Mouse (Mus musculus) olfactory bulb, adult 2 months (tissue): ENCODE measurements around the gene Galm. TPM values are rescaled to one million over a fixed set of nuclear protein-coding genes. Genes with fewer than 3 reads are reported as not detected.
"Not testable (repeated sequence)": the region's sequence is repeated elsewhere in the genome, so short reads cannot be mapped to it uniquely, and the experiment has no call there.

Source experiments
- H3K27ac ChIP-seq: fragments of 200-500 bp; 2 replicates; pipeline ENCODE4 v1.5.1; 2012; ENCODE audit warnings: low read depth, low read length; ENCODE audit not compliant: insufficient read depth
- H3K4me1 ChIP-seq: fragments of 200-500 bp; 2 replicates; pipeline ENCODE4 v1.6.1; 2012; ENCODE audit warnings: low read length; ENCODE audit not compliant: control insufficient read depth, insufficient read depth
- H3K4me3 ChIP-seq: fragments of 200-500 bp; 2 replicates; pipeline ENCODE4 v1.5.1; 2012; ENCODE audit warnings: mild to moderate bottlenecking, low read depth, low read length, moderate library complexity; ENCODE audit not compliant: insufficient read depth
- CTCF ChIP-seq: fragments of 200-500 bp; IDR thresholded peaks from 2 replicates; pipeline ENCODE4 v1.5.1; 2012; ENCODE audit warnings: low read depth, mild to moderate bottlenecking, low read length, moderate library complexity; ENCODE audit not compliant: insufficient read depth
- POLR2A ChIP-seq: fragments of 200-500 bp; IDR thresholded peaks from 2 replicates; pipeline ENCODE4 v1.6.1; 2012; ENCODE audit warnings: mild to moderate bottlenecking, low read depth, low read length, moderate library complexity; ENCODE audit not compliant: insufficient read depth
- WGBS: fragments of 180-500 bp; shearing (Covaris S2); methylation state at CpG from one replicate; pipeline ENCODE4 v1.1.7; 2018; 5-methylcytosine and 5-hydroxymethylcytosine counted together
- polyA plus RNA-seq: library from polyadenylated mRNA; stranded (reverse); fragments of >200 nt; gene quantifications from 2 replicates; pipeline ENCODE4 v1.2.4, GENCODE M21; 2012; ENCODE audit warnings: low replicate concordance; ENCODE audit not compliant: missing spikeins, insufficient read depth, insufficient read length

The Galm gene
- polyA plus RNA-seq, 1 experiment: not detected

DNA sequence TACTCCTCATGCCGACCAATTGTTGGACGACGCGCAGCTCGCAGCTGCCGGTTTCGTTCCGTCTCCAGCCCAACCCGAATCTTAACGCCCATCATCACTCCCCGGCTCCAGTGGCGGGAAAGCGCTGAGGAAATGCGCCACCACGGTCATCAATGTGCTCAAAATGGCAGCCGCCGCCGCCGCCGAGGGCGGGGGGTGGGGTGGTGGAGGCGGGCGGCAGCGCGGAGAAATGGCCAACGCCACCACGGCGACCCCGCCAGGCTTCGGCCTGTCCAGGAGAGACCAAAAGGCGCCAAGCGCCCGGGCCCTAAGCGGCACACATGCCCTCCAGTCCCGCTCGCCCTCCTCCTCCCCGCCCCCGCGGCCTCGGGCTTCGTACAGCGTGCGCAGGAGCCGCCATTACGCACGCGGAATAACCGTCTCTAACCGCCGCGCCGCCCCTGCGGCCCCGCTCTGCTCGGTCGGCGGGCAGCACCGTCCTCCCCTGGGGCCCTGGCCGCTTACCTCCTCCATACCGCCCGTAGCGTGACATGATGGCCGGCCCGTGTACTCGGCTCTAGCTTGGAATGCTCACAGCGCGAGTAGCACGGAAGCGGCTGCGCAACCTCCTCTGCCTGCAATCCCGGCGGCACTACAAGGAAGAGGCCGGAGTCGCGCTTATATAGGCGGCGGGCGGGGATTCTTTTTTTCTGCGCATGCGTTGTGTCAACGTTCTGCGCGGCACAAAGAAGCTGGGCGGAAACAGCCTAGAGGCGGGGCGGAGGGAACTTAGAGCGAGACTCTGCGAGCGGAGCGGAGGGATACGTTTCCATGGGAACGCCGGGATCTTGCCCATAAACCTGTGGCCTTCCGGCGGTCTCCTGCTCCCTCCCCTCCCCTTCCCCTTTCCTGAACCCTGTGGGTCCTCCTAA lies 79.7 kb downstream of the Galm start, which contains the start of the genes Srsf7 and Ttc39d:
Gene Srsf7, minus strand, starts transcription at position 637 of the 911 bp plus-strand sequence.
Gene Ttc39d, plus strand, starts transcription at position 790 of the 911 bp plus-strand sequence.
- under 1% methylated on average over 95 of the region's 95 CpGs for WGBS
- H3K4me3 ChIP-seq: peak within 1 kb of the TSS; percentile 74
- H3K4me1 ChIP-seq: no peaks in the 10 kb centered on the region
- H3K27ac ChIP-seq: peak within 1 kb of the TSS; percentile 93
- TF ChIP-seq CTCF (no peak), POLR2A (peak; percentile 100)

DNA sequence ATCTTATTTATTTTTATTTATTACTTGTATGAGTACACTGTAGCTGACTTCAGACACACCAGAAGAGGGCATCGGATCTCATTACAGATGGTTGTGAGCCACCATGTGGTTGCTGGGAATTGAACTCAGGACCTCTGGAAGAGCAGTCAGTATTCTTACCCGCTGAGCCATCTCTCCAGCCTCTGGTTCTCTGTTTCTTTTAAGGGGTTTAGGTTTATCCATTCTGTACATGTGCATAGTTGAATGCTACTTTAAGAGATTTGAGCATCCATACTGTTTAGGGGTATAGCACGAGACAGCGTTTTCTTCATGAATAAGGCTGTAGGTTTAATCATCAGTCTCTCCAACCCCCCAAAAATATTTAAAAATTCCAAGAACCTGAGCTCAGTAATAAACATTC lies 86.7 kb downstream of the Galm start:
- not testable (repeated sequence) for H3K4me1 ChIP-seq, H3K27ac ChIP-seq, H3K4me3 ChIP-seq
- 90% methylated on average over 4 of the region's 4 CpGs for WGBS

DNA sequence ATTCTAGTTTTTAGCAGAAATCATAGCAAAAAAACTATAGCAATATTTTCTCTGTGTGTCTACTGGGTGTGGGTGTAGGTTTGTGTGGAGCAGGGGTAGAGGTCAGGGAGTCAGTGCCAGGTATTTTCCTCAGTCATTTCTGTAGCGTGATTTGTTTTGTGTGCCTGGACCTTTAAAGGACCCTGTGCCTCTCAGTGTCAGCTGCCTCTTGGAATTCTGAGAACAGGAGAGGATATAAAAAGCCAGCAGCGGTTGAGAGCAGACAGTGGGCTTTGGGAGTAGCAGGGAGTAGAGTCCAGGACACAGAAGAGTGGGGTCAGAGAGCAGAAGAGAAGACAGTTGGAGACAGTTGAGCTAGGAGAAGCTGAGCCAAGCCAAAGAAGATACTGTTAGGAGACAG lies 92.9 kb downstream of the Galm start:
- WGBS: 78% methylated on average over 2 of the region's 2 CpGs
- H3K27ac ChIP-seq: no peak overlapping the region
- H3K4me1 ChIP-seq: peaks cover 2% of the 10 kb centered on the region; the same call in 1 of the 2 replicates
- no peak overlapping the region for H3K4me3 ChIP-seq
- no peak for TF ChIP-seq POLR2A
- no peak for TF ChIP-seq CTCF

DNA sequence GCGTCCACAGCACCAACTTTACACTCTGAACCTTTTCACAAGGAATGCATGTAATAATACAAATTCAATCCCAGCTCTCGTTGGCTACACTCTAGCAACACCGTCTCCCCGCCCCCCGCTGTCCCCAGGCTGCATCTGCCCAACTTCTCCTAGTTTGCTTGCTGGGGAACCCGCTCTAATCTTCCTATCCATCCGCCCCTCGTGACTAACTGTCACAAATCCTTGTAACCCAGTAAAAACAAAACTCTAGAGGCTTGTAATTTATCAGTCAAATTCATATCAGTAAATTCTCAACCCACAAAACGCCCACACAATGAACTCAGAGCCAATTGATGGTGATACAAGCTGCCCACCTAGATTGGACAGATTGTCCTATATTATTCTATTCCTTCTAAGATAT lies 93.9 kb downstream of the Galm start:
- Histone ChIP-seq H3K4me1 (peaks cover 2% of the 10 kb centered on the region; the same call in 1 of the 2 replicates), H3K4me3 (no peak overlapping the region), H3K27ac (no peak overlapping the region)
- WGBS: 64% methylated on average over 9 of the region's 9 CpGs
- TF ChIP-seq POLR2A (no peak), CTCF (no peak)

DNA sequence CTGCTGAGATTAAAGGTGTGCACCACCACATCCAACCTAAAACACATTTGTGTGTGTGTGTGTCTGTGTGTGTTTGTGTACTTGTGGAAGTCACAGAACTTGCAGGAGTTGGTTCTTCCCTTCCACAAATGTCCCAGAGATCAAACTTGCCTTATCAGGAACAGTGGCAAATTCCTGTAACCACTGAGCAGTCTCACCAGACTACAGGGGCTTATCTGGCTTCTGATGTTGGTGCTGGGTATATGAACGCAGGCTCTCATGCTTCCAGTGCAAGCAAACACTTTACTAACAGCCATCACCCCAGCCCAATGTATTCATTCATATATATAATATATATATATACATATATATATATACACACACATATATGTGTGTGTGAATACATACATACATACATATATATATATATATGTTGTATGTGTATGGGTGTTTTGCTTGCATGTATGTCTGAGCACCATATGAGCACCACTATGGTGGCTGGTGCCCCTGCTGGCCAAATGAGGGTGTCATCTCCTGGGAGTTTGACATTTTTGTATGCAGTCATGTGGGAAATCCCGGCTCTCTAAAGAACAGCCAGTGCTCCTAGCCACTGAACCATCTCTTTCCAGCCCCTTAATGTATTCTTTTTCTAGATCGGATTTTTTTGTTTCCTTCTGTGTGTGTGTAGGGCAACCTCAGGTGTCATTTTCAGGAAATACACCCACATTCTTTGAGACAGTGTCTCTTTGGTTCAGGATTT lies 94.8 kb downstream of the Galm start:
- TF ChIP-seq CTCF (no peak), POLR2A (no peak)
- H3K4me3 ChIP-seq: no peak overlapping the region
- H3K27ac ChIP-seq: no peak overlapping the region
- whole genome bisulfite sequencing: 60% methylated on average over 3 of the region's 3 CpGs
- peaks cover 2% of the 10 kb centered on the region; the same call in 1 of the 2 replicates for H3K4me1 ChIP-seq

DNA sequence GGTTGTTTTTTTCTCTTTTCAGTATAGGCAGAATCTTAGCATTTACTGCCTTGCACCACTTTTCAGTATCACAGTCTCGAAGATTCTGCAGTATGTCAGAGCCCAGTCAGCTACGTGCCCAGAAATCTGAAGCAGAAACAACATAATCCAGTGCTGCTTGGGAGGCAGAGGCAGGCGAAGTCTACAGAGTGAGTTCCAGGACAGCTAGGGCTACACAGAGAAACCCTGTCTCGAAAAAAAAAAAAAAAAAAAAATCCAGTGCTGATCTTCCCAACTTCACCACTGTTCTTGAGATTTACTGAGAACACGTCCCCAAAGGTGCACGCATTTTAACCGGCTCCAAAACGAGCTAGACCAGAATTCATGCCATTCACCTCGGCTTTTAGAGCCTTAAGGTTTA lies 96.6 kb downstream of the Galm start:
- TF ChIP-seq POLR2A (no peak), CTCF (no peak)
- Histone ChIP-seq H3K27ac (peak overlapping the region; percentile 67), H3K4me3 (peak overlapping the region; percentile 73), H3K4me1 (peaks cover 2% of the 10 kb centered on the region; the same call in 1 of the 2 replicates)
- WGBS: 2% methylated on average over 9 of the region's 9 CpGs

DNA sequence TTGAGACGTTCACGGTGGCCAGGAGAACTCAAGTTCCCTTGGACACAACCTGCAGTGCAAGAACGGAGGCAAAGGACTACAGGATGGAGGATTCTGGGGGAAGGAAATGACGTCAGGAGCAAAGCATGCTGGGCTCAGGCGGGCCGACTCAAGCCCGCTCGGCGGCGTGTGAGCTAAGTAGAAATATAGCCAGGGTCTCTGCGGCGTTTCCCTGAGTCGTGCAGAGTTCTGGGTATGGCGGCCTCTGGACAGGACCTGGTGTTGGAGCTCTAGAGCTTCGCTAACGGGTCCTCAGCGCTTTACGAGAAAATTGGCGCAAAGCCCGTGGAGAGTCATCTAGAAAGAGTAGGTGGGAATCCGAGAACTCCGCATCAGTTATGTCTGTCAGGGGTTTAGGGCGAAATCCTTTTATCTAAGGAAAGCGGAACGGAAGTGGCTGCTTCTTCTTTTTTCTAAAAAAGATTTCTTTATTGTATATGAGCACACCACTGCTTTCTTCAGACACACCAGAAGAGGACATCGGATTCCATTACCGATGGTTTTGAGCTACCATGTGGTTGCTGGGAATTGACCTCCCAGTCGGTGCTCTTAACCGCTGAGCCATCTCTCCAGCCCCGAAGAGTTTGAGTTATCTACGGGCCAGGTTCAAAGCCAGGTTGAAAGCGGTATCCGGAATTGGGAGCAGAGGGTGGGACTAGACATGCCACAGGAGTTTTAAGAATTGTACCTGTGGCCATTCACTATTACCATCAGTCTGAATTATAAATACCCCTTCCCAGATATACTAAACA lies 97.2 kb downstream of the Galm start, which contains the start of gene Gemin6:
Gene Gemin6, plus strand, starts transcription at position 116 of the 791 bp plus-strand sequence.
- Histone ChIP-seq H3K27ac (peak within 1 kb of the TSS; percentile 67), H3K4me3 (peak within 1 kb of the TSS; percentile 73), H3K4me1 (peaks cover 2% of the 10 kb centered on the region; the same call in 1 of the 2 replicates)
- WGBS: under 1% methylated on average over 33 of the region's 33 CpGs
- TF ChIP-seq POLR2A (peak; percentile 64), CTCF (no peak)

DNA sequence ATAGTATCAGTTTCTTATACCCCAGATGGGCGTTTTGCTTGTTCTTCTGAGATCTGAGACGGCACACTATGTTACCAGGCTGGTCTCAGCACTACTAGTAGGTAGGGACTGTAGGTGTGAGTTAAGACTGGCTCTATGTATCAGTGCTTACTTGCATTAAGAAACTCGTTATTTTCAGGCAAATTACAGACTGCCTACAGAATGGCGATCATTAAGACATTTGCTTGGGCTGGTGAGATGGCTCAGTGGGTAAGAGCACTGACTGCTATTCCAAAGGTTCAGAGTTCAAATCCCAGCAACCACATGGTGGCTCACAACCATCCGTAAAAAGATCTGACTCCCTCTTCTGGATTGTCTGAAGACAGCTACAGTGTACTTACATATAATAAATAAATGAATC lies 97.9 kb downstream of the Galm start:
- not testable (repeated sequence) for H3K4me1 ChIP-seq, H3K27ac ChIP-seq, H3K4me3 ChIP-seq
- 44% methylated on average over 5 of the region's 5 CpGs for WGBS

DNA sequence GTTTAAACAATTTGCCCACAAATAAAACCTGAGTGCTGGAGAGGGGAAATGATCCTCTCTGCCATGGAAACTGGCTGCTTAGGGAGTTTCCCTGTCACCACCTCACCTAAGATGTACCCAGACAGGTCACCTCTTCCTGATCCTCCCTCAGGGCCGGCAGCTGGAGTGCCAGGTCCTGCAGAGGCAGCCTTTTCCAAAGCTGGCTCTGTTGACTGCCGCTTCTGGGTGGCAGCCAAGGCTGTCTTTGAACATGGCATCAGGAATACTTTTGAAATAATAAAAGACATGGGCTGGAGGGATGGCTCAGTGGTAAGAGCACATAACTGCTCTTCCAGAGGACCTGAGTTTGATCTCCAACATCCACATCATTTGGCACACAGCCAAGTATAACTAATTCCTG lies 102.1 kb downstream of the Galm start:
- peaks cover 2% of the 10 kb centered on the region; the same call in 1 of the 2 replicates for H3K4me1 ChIP-seq
- H3K4me3 ChIP-seq: no peak overlapping the region
- H3K27ac ChIP-seq: no peak overlapping the region
- TF ChIP-seq POLR2A: no peak
- TF ChIP-seq CTCF: no peak
- 41% methylated on average over 2 of the region's 2 CpGs for WGBS
